Mouse (Mus musculus): ENCODE results near the gene Pcsk6. TPM values are rescaled to one million over a fixed set of nuclear protein-coding genes. Genes with fewer than 3 reads are reported as not detected.
A peak's percentile ranks its signal among the peaks of the same experiment; 100 is the strongest.

Pcsk6 gene
- polyA plus RNA-seq, 1 experiment from 2014 or later: 0.74 TPM

DNA sequence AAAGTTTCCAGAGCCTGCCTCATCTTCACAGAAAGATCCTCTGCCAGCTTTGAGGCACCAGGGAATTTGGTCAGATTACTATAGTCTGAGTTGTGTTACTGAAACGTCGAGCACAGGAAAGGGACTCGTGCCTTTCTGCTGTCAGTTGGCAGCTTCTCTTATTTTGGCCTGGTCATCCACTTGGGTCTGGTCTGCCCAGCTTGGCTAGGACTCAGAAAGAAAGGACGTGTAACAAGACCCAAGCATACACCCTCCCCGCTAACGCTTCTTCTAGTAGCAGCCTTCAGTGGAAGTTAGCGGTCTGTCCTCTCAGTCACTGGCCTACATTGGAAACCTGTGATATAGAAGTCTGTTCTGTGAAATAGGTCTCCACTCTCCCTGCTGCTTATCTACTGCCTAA, 223.0 kb downstream of the Pcsk6 start:
- 91% methylated on average over 7 of the region's 7 CpGs for whole genome bisulfite sequencing
- H3K36me3 ChIP-seq: peaks cover 67% of the 10 kb centered on the region

GRCm38 (mm10) chr7:66087652-66088051, 226.1 kb downstream of the Pcsk6 start:
- H3K4me1 ChIP-seq (replicated peaks): no peaks in the 10 kb centered on the region
- H3K9me3 ChIP-seq: no peaks in the 10 kb centered on the region
- ATAC-seq: no peak
- H3K36me3 ChIP-seq: peaks cover 95% of the 10 kb centered on the region
- H3K4me3 ChIP-seq (replicated peaks): no peak overlapping the region
- H3K9ac ChIP-seq (replicated peaks): no peak overlapping the region
- WGBS: 91% methylated on average over 4 of the region's 4 CpGs
- H3K27ac ChIP-seq: no peak overlapping the region
- H3K27me3 ChIP-seq: no peaks in the 10 kb centered on the region
- H3K4me2 ChIP-seq (replicated peaks): no peak overlapping the region

More for the DNA sequence above, 223.0 kb downstream of the Pcsk6 start:
- Histone ChIP-seq H3K4me2 (replicated peaks) (no peak overlapping the region), H3K27ac (no peak overlapping the region), H3K4me1 (replicated peaks) (peaks cover 20% of the 10 kb centered on the region), H3K9me3 (no peaks in the 10 kb centered on the region), H3K27me3 (no peaks in the 10 kb centered on the region), H3K4me3 (replicated peaks) (no peak overlapping the region), H3K9ac (replicated peaks) (no peak overlapping the region)
- no peak for ATAC-seq

- H3K27me3 ChIP-seq: no peaks in the 10 kb centered on the region
- H3K9me3 ChIP-seq: no peaks in the 10 kb centered on the region
- H3K9ac ChIP-seq (replicated peaks): no peak overlapping the region
- no peak overlapping the region for H3K27ac ChIP-seq
- H3K36me3 ChIP-seq: peaks cover 93% of the 10 kb centered on the region
- ATAC-seq: no peak
- no peaks in the 10 kb centered on the region for H3K4me1 ChIP-seq (replicated peaks)
- no peak overlapping the region for H3K4me3 ChIP-seq (replicated peaks)
- H3K4me2 ChIP-seq (replicated peaks): no peak overlapping the region
- 92% methylated on average over 2 of the region's 2 CpGs for WGBS
These were observed 226.5 kb downstream of the Pcsk6 start for GRCm38 (mm10) chr7:66088077-66088476.

- no peaks in the 10 kb centered on the region for H3K27me3 ChIP-seq
- no peak for ATAC-seq
- WGBS: 81% methylated on average over 11 of the region's 11 CpGs
- H3K4me1 ChIP-seq (replicated peaks): no peaks in the 10 kb centered on the region
- H3K9ac ChIP-seq (replicated peaks): no peak overlapping the region
- H3K27ac ChIP-seq: no peak overlapping the region
- H3K9me3 ChIP-seq: no peaks in the 10 kb centered on the region
- H3K36me3 ChIP-seq: peaks cover 74% of the 10 kb centered on the region
- no peak overlapping the region for H3K4me3 ChIP-seq (replicated peaks)
- H3K4me2 ChIP-seq (replicated peaks): no peak overlapping the region
These were observed 229.2 kb downstream of the Pcsk6 start for GRCm38 (mm10) chr7:66090676-66091190.

DNA sequence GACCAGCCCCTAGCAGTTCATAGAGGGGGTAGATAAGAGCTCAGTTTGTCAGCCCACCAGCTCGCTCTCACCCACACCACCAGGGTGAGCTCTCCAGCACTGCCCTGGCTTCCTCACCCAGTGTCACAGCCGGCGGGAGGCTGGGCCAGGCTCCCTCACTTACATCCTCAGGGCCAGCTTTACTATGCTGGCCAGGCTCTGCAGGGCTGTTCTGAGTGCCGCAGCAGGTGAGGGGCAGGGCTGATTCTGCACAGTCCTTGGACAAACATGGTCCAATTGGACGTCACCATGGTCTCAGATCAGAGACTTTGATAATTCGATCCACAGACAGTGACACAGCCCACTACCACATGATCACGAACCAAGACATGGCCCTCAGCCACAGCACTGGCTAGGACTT, 230.0 kb downstream of the Pcsk6 start:
- Histone ChIP-seq H3K4me3 (replicated peaks) (no peak overlapping the region), H3K27ac (no peak overlapping the region), H3K4me1 (replicated peaks) (no peaks in the 10 kb centered on the region), H3K9ac (replicated peaks) (no peak overlapping the region), H3K4me2 (replicated peaks) (no peak overlapping the region), H3K9me3 (no peaks in the 10 kb centered on the region), H3K27me3 (no peaks in the 10 kb centered on the region), H3K36me3 (peaks cover 66% of the 10 kb centered on the region)
- 89% methylated on average over 7 of the region's 7 CpGs for WGBS
- ATAC-seq: peak; percentile 37; the same call in 1 of the 2 replicates

DNA sequence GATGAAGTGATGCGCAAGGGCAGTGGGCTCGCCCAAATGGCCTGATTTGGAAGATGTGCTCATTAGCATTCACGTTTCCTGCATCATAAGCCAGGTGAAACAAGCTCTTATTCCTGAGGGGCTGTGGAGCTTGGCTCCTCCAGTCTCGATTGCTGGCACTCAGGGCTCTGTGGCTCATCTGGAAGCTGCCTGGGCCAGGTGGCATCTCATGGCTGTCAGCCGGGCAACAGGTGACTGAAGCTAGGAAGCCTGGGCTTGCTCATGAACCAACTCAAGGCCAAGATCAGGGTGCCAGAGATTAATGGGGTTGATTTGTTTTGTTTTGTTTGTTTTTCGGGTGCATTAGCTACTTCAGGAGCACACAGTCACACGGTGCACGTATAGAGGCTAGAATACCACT, 231.1 kb downstream of the Pcsk6 start:
- Histone ChIP-seq H3K9me3 (no peaks in the 10 kb centered on the region), H3K9ac (replicated peaks) (no peak overlapping the region), H3K4me1 (replicated peaks) (no peaks in the 10 kb centered on the region), H3K4me2 (replicated peaks) (no peak overlapping the region), H3K36me3 (peaks cover 55% of the 10 kb centered on the region), H3K27ac (no peak overlapping the region), H3K4me3 (replicated peaks) (no peak overlapping the region), H3K27me3 (no peaks in the 10 kb centered on the region)
- ATAC-seq: no peak
- WGBS: 88% methylated on average over 8 of the region's 8 CpGs

GRCm38 (mm10) chr7:66094141-66094540, 232.6 kb downstream of the Pcsk6 start:
- H3K36me3 ChIP-seq: peaks cover 41% of the 10 kb centered on the region
- ATAC-seq: no peak
- H3K4me3 ChIP-seq (replicated peaks): no peak overlapping the region
- no peaks in the 10 kb centered on the region for H3K9me3 ChIP-seq
- no peak overlapping the region for H3K4me2 ChIP-seq (replicated peaks)
- 75% methylated on average over 5 of the region's 5 CpGs for WGBS
- no peak overlapping the region for H3K9ac ChIP-seq (replicated peaks)
- no peak overlapping the region for H3K27ac ChIP-seq
- H3K4me1 ChIP-seq (replicated peaks): no peaks in the 10 kb centered on the region
- H3K27me3 ChIP-seq: no peaks in the 10 kb centered on the region

GRCm38 (mm10) chr7:66098803-66099202, 237.3 kb downstream of the Pcsk6 start:
- 83% methylated on average over 7 of the region's 7 CpGs for WGBS
- Histone ChIP-seq H3K27me3 (no peaks in the 10 kb centered on the region), H3K4me1 (replicated peaks) (no peaks in the 10 kb centered on the region), H3K36me3 (0 out of 2 replicates have a peak, but pooled peaks cover under 1% of the 10 kb centered on the region), H3K4me2 (replicated peaks) (no peak overlapping the region), H3K9ac (replicated peaks) (no peak overlapping the region), H3K9me3 (no peaks in the 10 kb centered on the region), H3K4me3 (replicated peaks) (no peak overlapping the region), H3K27ac (no peak overlapping the region)
- ATAC-seq: peak; percentile 20; the same call in 1 of the 2 replicates

Other genes starting within 250 kb of the Pcsk6 start
- gene Tarsl2, start 216.8 kb upstream of the Pcsk6 start, polyA plus RNA-seq (2015; fragmentation: Nextera tagmentation; extraction: Ambion mirVana): 10.1 and 11.2 TPM in 2 replicates
- 78.5 and 82.1 TPM in 2 replicates for gene Tm2d3, start 170.6 kb upstream of the Pcsk6 start, polyA plus RNA-seq (2015; fragmentation: Nextera tagmentation; extraction: Ambion mirVana)
- not detected in 2 replicates for gene Gm45213, start 181.9 kb downstream of the Pcsk6 start, polyA plus RNA-seq (2015; fragmentation: Nextera tagmentation; extraction: Ambion mirVana)
- gene Snrpa1, start 197.3 kb downstream of the Pcsk6 start, polyA plus RNA-seq (2015; fragmentation: Nextera tagmentation; extraction: Ambion mirVana): 159 and 165 TPM in 2 replicates
- 79.1 and 82.7 TPM in 2 replicates for gene Selenos, start 217.9 kb downstream of the Pcsk6 start, polyA plus RNA-seq (2015; fragmentation: Nextera tagmentation; extraction: Ambion mirVana)
- gene Chsy1, start 247.8 kb downstream of the Pcsk6 start, polyA plus RNA-seq (2015; fragmentation: Nextera tagmentation; extraction: Ambion mirVana): 11.1 and 11.8 TPM in 2 replicates

Measured in midbrain, embryonic 13.5 days (tissue).